Mouse (Mus musculus) midbrain, embryonic 11.5 days (tissue): ENCODE measurements around the gene Ypel5. TPM values are rescaled to one million over a fixed set of nuclear protein-coding genes. Genes with fewer than 3 reads are reported as not detected.

Source experiments
- ATAC-seq: fragments of 200-750 bp; cut with Nextera tagmentation; 2 replicates; pipeline ENCODE4 v1.8.0; 2017; ENCODE audit warnings: moderate TSS enrichment, moderate library complexity; ENCODE audit not compliant: low FRiP score
- DNase-seq: peaks from one replicate; pipeline ENCODE4 v3.0.0; 2015; ENCODE audit warnings: low spot score; ENCODE audit errors: missing footprints
- H3K27ac ChIP-seq: fragments of 300-500 bp; sonication (generic); 2 replicates; pipeline ENCODE4 v1.5.1; 2014; ENCODE audit warnings: low read depth, low read length
- H3K27me3 ChIP-seq: fragments of 300-500 bp; sonication (generic); 2 replicates; pipeline ENCODE4 v1.6.1; 2014; ENCODE audit warnings: mild to moderate bottlenecking, low read length, moderate library complexity, mixed read lengths; ENCODE audit not compliant: control insufficient read depth, insufficient read depth
- H3K36me3 ChIP-seq: fragments of 300-500 bp; sonication (generic); 2 replicates; pipeline ENCODE4 v1.6.1; 2014; ENCODE audit warnings: mild to moderate bottlenecking, low read length, moderate library complexity, mixed read lengths; ENCODE audit not compliant: control insufficient read depth, insufficient read depth
- H3K4me1 ChIP-seq: fragments of 300-500 bp; sonication (generic); 2 replicates; pipeline ENCODE4 v1.6.1; 2014; ENCODE audit warnings: low read length; ENCODE audit not compliant: control insufficient read depth, insufficient read depth
- H3K4me2 ChIP-seq: fragments of 300-500 bp; sonication (generic); 2 replicates; pipeline ENCODE4 v1.6.1; 2014; ENCODE audit warnings: mild to moderate bottlenecking, moderate library complexity
- H3K4me3 ChIP-seq: fragments of 300-500 bp; sonication (generic); 2 replicates; pipeline ENCODE4 v1.5.1; 2014; ENCODE audit warnings: low read depth, low read length
- H3K9ac ChIP-seq: fragments of 300-500 bp; sonication (generic); 2 replicates; pipeline ENCODE4 v1.6.1; 2014; ENCODE audit warnings: low read length
- H3K9me3 ChIP-seq: fragments of 300-500 bp; sonication (generic); 2 replicates; pipeline ENCODE4 v1.6.1; 2016; ENCODE audit warnings: low read length; ENCODE audit not compliant: control insufficient read depth
- WGBS: fragments of 180-500 bp; shearing (Covaris S2); extraction: QIAGEN DNeasy Blood & Tissue Kit; methylation state at CpG from one replicate; pipeline ENCODE4 v1.1.7; 2014; 5-methylcytosine and 5-hydroxymethylcytosine counted together
- polyA plus RNA-seq: library from polyadenylated mRNA; unstranded; fragments of >200 nt; fragmentation: Nextera tagmentation; extraction: Ambion mirVana; gene quantifications from 2 replicates; pipeline ENCODE4 v1.2.1, GENCODE M21; 2014

Ypel5 gene
- polyA plus RNA-seq, 1 experiment from 2014 or later: 64.5 TPM

- DNase-seq: peak; percentile 99
- peak overlapping the region; percentile 53 for H3K4me2 ChIP-seq
- H3K9me3 ChIP-seq: no peaks in the 10 kb centered on the region
- H3K4me3 ChIP-seq: peak overlapping the region; percentile 87
- peaks cover 2% of the 10 kb centered on the region; the same call in 1 of the 2 replicates for H3K4me1 ChIP-seq
- peak overlapping the region; percentile 87 for H3K27ac ChIP-seq
- WGBS: under 1% methylated on average over 74 of the region's 77 CpGs
- ATAC-seq: peak; percentile 67
- no peaks in the 10 kb centered on the region for H3K27me3 ChIP-seq
- peak overlapping the region; percentile 86 for H3K9ac ChIP-seq
- no peaks in the 10 kb centered on the region for H3K36me3 ChIP-seq
These were observed 973 bp downstream of the Ypel5 start for GRCm38 (mm10) chr17:72837140-72837712.

DNA sequence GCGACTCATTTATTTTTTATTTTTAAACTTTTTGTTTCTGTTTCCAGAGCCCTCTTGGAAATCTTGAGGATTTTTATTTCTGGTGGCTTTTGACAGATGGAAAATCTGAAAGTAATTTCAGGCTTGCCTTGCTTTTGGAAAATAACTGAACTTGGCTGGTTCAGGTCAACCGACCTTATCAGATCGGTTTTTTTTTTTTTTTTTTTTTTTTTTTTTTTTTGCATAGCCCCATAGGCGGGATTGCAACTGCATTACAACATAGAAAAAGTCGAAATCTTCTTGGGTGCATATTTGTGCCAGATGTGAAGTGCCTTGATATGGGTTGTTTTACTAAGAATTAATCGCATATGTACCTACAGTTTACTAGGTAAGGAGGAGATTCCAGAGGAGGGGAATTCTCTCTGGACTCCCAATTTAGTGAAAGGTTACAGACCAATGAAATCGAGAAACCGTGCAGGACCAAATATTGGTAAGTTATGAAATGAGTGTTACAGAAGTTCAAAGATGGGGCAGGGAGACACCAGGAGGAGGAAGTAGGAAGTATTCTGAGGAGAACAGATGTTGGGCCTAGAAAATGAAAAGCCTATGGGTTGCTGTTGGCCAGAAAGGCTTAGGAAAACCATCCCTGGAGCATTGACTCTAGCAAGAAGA is 1.7 kb downstream of the Ypel5 start:
- Histone ChIP-seq H3K36me3 (no peaks in the 10 kb centered on the region), H3K4me3 (peak overlapping the region; percentile 87), H3K4me2 (peak overlapping the region; percentile 53), H3K4me1 (peaks cover 2% of the 10 kb centered on the region; the same call in 1 of the 2 replicates), H3K9me3 (no peaks in the 10 kb centered on the region), H3K27ac (no peak overlapping the region), H3K27me3 (no peaks in the 10 kb centered on the region), H3K9ac (peak overlapping the region; percentile 86)
- WGBS: 27% methylated on average over 8 of the region's 8 CpGs
- ATAC-seq: no peak
- no peak for DNase-seq

DNA sequence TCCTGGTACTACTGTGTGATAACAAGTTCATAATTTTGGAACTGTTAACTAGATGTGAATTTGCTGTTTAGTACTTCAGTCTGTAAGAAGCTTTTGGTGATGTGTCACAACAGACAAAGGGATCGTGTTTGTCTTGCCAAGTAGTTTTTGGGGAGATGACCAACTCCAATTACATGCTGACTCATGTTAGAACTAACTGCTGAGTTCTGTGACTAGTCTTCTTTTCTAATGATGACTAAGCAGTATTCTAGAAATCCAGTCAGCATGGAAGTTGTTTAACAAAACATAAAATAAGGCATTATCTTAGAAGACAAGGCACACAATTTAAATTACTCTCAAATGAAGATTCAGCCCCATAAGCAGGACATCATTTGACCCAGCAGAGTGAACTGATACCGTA is 2.7 kb downstream of the Ypel5 start:
- H3K36me3 ChIP-seq: no peaks in the 10 kb centered on the region
- 90% methylated on average over 2 of the region's 2 CpGs for WGBS
- no peaks in the 10 kb centered on the region for H3K9me3 ChIP-seq
- ATAC-seq (no peak), DNase-seq (no peak)
- no peak overlapping the region for H3K27ac ChIP-seq
- H3K4me3 ChIP-seq: no peak overlapping the region
- H3K27me3 ChIP-seq: no peaks in the 10 kb centered on the region
- no peak overlapping the region for H3K4me2 ChIP-seq
- H3K9ac ChIP-seq: no peak overlapping the region
- peaks cover 2% of the 10 kb centered on the region; the same call in 1 of the 2 replicates for H3K4me1 ChIP-seq

DNA sequence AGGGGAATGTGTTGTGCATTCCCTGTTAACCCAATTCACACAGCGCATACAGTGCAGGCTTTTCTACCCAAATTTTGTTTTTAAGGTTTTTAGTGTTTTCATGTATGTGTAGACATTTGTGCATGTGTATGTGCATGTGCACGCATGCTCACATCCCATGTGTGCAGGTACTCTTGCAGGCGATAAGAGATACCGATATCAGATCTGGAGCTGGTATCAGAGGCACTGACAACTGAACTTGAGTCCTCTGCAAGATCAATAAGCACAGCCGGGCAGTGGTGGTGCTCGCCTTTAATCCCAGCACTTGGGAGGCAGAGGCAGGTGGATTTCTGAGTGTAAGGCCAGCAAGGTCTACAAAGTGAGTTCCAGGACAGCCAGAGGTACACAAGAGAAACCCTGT is 8.1 kb downstream of the Ypel5 start:
- 92% methylated on average over 6 of the region's 6 CpGs for WGBS
- H3K4me1 ChIP-seq: no peaks in the 10 kb centered on the region

DNA sequence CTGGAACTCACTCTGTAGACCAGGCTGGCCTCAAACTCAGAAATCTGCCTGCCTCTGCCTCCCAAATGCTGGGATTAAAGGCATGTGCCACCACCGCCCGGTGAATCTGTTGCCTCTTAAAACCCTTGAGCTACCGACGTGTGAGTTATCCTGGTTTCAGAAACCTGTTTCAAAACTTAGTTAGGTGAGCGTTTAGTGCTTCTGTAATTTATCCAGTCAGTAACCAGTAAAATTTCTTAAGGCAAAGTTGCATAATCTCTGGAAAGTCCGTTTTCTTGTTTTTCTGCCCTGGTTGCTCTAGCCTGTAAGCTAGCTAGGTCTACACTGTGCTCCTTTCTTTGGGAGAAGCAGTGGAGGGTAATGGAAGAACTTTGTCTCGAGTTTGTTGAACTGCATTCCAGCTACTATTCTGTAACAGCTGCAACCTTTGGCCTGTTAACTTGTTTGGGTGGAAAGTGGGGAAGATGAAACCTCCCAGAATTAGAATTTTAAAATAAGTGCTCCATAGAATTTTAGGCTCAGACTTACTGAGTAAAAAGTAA is 8.8 kb downstream of the Ypel5 start:
- Histone ChIP-seq H3K4me2 (no peak overlapping the region), H3K4me3 (no peak overlapping the region), H3K9me3 (no peaks in the 10 kb centered on the region), H3K27me3 (no peaks in the 10 kb centered on the region), H3K9ac (no peak overlapping the region), H3K27ac (no peak overlapping the region), H3K4me1 (no peaks in the 10 kb centered on the region), H3K36me3 (no peaks in the 10 kb centered on the region)
- DNase-seq (no peak), ATAC-seq (no peak)
- 87% methylated on average over 7 of the region's 7 CpGs for WGBS

More for the DNA sequence above, 8.1 kb downstream of the Ypel5 start:
- Histone ChIP-seq H3K27me3 (no peaks in the 10 kb centered on the region), H3K9me3 (no peaks in the 10 kb centered on the region), H3K4me2 (no peak overlapping the region), H3K36me3 (no peaks in the 10 kb centered on the region), H3K9ac (no peak overlapping the region), H3K4me3 (no peak overlapping the region), H3K27ac (no peak overlapping the region)
- DNase-seq: no peak
- no peak for ATAC-seq

- Histone ChIP-seq H3K36me3 (no peaks in the 10 kb centered on the region), H3K4me2 (no peak overlapping the region), H3K4me3 (no peak overlapping the region), H3K9ac (no peak overlapping the region), H3K9me3 (no peaks in the 10 kb centered on the region), H3K4me1 (no peaks in the 10 kb centered on the region), H3K27me3 (no peaks in the 10 kb centered on the region), H3K27ac (no peak overlapping the region)
- ATAC-seq: no peak
- DNase-seq: no peak
These were observed 9.3 kb downstream of the Ypel5 start for GRCm38 (mm10) chr17:72845521-72845920.

DNA sequence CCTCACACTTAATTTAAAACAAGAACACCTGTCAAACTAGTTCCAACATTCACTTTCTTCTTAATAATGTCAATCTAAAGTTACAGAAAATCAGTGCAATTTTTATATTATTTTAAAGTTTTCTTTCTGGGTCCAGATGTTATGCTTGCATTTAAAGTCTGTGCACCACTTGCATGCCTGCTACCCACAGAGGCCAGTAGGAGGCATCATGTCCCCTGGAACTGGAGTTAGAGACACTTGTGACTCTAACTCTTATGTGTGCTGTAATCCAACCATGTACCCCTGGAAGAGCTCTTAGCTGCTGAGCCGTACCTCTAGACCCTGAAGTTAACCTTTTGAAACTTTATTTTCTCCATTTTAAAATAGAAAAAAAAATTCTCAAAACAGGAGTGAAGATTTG is 19.0 kb downstream of the Ypel5 start:
- Histone ChIP-seq H3K4me3 (no peak overlapping the region), H3K9me3 (no peaks in the 10 kb centered on the region), H3K27ac (no peak overlapping the region), H3K4me1 (no peaks in the 10 kb centered on the region), H3K27me3 (no peaks in the 10 kb centered on the region), H3K9ac (no peak overlapping the region), H3K36me3 (no peaks in the 10 kb centered on the region), H3K4me2 (no peak overlapping the region)
- WGBS: 86% methylated on average over 1 of the region's 1 CpGs
- DNase-seq (no peak), ATAC-seq (no peak)

- Histone ChIP-seq H3K9me3 (no peaks in the 10 kb centered on the region), H3K4me3 (no peak overlapping the region), H3K27me3 (no peaks in the 10 kb centered on the region), H3K9ac (no peak overlapping the region), H3K36me3 (no peaks in the 10 kb centered on the region), H3K27ac (no peak overlapping the region), H3K4me1 (no peaks in the 10 kb centered on the region), H3K4me2 (no peak overlapping the region)
- DNase-seq: peak; percentile 94
- 57% methylated on average over 13 of the region's 13 CpGs for WGBS
- peak; percentile 79 for ATAC-seq
These were observed 21.7 kb downstream of the Ypel5 start for GRCm38 (mm10) chr17:72857677-72858633.
